Mouse (Mus musculus) urinary bladder, postnatal 36 days (tissue): ENCODE measurements at regions not wholly inside any gene's neighbourhood (a gene's known extent, or its start where the extent isn't known, plus 50 kb on each side); places are given as distances from the start of the nearest gene placed in this dataset.

Experiments used
- DNase-seq, 2 experiments: peaks; one replicate each; pipeline ENCODE4 v3.0.0; 2022; ENCODE audit warnings: low spot score in 2 of 2, mixed read lengths in 1 of 2

GRCm38 (mm10) chr15:72101730-72102129 lies 1732.6 kb upstream of the Gm6569 start:
- no peak for DNase-seq

DNA sequence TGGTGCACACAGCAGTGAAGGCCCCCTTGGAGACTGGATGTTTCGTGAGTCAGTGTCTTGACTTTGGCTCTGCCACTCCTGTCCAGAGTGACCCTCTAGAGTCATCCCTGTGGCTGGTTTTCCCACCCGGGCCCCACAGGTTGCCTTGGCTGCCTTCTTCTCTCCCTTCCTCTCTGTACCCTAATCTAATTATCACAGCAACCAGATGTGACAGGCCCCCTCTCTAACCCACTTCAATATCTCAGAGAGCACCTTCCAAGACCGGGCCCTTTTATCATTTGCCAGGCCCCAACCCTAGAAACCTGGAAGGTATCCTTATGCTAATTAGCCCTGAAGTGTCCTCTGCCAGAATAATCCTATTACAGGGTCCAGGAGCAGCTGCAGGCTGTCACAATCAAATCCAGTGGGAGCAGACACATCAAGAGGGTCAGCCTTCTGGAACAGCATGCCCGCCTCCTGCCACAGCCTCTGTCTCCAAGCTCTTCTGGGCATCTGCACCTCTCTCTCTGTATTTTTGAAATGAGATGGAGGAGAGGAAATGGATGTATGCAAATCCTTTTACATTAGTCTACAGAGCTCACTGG lies 1728.4 kb upstream of the Gm6569 start:
- no peak for DNase-seq

DNA sequence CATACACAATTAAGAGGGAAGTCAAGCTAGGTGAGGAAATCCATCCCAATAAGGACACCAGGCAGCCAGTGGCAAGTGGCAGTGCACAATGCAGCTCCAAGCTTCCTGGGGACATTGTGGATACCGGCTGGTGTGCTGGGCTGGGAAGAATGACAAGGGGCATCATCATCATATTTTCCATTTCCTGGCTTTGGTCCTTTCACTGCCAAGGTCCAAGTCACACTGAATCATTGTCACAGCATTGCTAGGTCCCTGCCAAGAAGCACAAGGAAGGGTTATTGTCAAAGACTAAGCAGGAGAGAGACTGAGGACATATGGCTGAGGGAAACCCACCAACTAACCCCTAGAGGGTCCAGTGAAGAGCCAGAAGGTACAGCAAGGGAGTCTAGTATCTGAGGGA lies 1723.8 kb upstream of the Gm6569 start:
- no peak for DNase-seq

DNA sequence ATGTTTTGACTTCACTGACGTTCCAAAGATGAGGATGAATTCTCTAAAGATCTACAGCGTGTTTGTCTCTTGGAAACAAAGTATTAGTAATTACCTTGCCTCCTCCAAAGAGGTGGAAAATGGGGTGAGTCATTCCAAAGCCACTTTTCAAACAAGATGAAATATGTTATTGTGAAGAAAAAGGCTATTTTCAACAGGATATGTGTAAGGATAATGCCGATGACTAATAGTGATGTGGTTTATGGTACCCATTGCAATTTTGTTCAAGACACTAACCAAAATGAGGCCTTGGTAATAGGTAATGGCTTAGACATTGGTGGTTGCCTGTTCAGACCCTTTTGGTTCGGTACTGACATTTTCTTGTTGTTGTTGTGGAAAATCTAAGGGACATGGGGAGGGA lies 1717.6 kb upstream of the Gm6569 start:
- DNase-seq = no peak

DNA sequence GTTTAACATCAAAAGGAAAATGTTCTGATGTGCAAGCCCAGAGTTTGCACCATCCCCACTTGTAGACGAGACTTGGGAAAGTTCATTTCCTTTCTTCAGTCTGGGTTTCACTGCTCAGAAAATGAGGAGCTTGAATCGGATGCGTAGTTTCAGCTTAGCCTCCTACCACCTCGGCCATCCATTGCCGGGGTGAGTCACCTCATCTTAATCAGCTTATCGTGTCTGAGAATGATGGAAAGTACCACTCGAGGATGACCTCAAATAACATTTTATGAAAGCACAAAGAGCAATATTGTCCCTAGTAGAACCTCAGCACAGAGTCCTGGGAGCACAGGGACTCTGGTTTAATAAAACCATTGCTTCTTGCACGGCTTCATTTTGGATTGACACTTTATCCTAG lies 1700.1 kb upstream of the Gm6569 start:
- no peak for DNase-seq

DNA sequence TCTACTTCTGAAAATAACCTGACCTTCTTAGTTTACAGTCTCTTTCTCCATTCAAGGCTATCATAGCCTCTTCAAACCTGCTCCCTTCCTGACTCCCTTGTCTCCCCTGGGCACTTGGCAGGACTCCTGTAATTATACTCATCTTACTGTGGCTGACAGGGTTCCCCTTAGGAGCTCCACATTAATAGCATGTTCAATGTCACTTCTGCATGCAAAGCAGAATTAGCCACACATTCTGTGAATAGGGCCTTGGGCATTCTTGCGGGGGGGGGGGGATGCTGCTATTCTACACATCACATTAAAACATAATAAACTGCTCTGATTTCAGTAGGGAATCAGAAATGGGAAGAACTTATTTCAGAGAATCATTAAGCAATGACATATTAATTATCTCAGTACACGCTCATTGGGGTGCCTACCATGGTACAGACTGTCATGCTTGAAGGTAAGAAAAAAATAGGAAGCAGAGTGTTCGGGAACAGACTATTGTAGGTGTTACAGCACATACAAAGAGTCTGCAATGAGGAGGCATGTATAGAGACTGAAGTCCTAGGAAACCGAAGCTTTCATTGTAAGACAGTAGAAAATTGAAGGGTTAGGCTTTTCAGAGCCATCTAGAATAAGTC lies 1698.3 kb upstream of the Gm6569 start:
- no peak for DNase-seq

DNA sequence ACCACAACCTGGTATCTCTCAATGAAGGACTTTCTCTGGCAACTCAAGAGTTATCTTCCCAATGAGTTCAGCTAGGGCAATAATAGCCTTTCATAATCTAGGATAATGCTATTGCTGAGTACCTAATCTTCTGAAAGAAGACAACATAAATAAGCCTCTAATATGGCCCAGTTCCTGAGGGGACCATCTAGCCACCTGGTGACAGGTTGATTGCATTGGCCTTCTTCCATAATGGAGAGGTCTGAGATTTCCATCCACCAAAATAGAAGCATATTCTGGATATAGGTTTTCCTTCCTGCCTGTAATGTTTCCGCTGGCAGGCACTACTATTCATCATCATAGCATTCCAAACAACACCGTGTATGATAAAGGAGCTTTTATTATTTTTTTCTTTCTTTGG lies 1694.2 kb upstream of the Gm6569 start:
- no peak for DNase-seq

- DNase-seq = no peak
These were observed 1683.8 kb upstream of the Gm6569 start for GRCm38 (mm10) chr15:72150581-72150980.

- DNase-seq = no peak
These were observed 1675.9 kb upstream of the Gm6569 start for GRCm38 (mm10) chr15:72158505-72158904.

DNA sequence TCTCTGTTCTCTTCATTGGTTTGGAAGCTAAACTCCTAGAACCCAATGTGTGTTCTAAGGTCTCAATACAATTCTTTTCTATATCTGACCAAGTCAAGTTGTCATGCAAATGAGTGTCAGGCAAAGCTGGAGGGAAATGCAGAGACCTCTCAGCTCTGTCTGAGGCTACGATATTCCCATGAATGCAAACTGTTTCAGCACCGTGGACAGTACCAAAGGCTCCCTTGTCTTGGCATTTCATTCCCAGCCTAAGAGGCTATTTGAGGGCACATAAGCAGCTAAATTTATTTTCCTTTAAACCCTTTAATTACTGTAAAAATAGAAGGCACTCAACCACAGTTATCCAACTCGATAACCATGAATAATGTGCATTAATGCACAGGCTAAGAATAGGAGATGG lies 1633.5 kb upstream of the Gm6569 start:
- DNase-seq = no peak

GRCm38 (mm10) chr15:72201791-72202190 lies 1632.6 kb upstream of the Gm6569 start:
- no peak for DNase-seq

DNA sequence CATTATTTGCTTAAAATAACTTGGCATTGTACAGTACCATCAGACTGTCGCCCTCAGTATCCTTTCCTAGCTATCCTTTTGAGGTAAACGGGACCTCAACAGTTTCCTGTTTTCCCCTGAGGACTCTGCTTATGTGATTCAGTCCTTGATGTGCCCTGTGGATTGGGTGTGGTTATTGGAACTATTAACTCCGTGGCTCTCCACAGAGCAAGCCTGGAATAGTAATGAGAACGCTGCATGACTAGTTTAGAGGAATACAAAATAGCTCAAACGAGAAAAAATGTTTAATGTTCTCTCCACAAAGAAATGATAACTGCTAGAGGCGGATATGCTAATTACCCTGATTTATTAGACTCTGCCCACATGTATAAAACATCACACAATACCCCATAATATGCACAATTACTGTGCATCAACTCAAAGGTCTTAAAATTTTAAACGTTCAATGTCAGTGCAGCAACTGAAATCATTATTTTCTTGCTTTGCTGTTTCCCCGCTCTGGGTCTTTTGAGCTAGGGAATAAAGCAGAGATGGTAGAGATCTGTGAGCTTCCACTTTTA lies 1629.0 kb upstream of the Gm6569 start:
- DNase-seq = no peak

- peak; percentile 15 to 26 for DNase-seq
These were observed 1628.4 kb upstream of the Gm6569 start for GRCm38 (mm10) chr15:72205950-72206349.

DNA sequence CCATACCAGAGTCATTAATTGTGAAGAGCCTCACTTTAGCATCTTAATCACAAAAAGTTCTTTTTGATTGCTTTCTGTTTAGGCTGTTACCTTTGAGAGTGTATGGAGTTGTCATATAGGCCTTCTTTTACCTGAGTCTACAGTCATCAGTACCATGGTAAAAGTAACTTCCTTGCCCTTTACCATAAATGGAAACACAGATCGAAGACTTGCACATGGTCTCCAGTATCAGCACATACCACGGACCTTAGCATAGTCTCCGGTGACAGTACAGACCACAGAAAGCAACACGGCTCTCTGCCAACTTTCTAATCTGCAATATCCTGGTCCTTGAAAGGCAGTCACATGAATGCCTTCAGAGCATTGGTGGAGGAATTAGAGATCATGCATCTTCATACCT lies 1626.8 kb upstream of the Gm6569 start:
- DNase-seq = no peak

- no peak for DNase-seq
These were observed 1626.3 kb upstream of the Gm6569 start for GRCm38 (mm10) chr15:72208076-72208475.

DNA sequence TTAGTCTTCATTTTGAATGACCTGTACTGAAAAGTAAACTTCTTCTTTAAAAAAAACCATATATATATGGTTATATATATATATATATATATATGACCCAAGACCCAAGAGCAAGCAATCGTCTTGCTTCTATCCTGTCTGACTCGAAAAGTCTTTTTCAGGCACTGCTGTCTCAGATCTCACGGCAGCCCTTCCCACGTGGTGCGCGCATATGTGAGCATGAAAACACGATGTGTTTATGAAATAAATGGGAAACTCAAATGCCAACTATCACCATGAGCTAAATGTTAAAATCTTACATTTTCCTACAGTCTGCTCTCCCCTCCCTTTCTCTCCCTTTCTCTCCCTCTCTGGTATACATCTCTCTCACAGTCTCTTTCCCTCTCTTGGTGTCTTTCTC lies 1625.4 kb upstream of the Gm6569 start:
- no peak for DNase-seq

- DNase-seq = no peak
These were observed 1616.6 kb upstream of the Gm6569 start for GRCm38 (mm10) chr15:72217731-72218130.

DNA sequence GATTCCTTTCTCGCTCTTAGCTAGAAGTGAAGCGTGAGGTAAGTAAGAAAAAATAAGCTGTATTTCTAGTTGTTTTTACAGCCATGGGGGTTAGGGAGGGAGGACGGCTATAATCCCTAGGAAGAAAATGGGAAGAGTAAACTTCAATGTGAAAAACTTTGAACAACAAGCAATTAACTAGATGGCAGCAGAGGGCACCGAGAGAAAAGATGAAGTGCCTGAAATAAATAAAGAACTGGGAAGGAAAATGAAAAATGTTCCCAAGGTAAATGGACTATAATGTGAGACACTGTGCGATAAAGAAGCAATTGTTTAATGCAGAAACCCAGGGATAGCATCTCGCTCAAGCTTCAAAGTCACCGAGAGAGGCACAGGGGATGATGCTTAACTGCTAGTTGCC lies 1614.4 kb upstream of the Gm6569 start:
- no peak for DNase-seq

DNA sequence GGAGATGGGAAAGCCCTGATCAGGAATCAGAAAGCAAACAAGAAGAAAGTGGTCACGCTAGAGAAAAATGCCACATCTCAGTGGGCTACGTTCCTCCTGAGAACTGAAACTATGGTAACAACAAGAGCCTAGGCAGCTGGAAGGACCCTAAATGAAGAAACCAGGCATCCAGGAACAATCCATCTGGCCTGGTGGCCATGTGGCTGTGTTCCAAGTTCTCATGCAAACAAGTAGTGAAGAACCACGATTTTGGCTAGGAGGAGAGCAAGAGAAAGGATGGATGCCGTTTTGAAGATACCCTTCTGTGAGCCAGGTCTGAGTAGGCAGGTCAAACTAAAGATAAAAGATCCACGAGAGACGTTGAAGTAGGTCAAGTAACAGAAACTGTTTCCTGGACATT lies 1613.6 kb upstream of the Gm6569 start:
- DNase-seq = no peak

DNA sequence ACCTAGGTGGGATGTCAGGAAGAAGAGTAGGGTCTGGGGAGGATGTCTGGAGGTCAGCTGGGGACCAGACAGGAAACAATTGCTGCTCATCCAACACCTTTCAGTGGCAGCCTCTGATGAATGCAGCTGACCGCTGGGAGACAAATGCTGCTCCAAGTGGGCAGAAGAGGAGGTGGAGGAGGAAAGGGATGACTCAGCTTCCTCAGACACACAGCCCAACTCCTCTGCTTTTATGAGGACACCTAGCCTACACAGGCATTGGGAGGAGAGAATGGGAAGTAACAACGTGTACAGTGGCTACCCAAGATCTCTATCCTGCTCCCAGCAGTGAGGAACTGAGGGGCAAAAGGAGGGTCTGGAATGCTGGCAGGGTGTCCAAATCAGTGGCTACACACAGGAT lies 1602.0 kb upstream of the Gm6569 start:
- no peak for DNase-seq

DNA sequence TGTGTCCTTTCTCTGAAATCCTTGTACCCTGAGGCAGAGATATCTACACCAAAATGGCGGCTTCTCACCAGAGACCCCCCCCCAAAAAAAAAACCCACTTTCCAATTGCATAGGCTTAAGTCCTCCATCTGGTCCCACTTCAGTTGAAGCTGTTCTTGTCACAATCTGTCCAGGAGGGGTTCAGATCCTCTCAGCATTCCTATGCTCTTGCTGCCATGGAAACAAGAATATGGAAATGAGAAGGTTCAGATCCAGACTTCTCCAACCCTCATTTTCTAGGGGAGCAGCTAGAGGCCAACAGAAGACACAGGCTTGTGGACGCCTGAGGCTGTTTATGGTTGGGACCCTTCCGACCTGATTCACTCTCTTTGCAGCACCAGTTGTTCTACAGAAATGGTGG lies 1569.7 kb upstream of the Gm6569 start:
- DNase-seq = no peak

DNA sequence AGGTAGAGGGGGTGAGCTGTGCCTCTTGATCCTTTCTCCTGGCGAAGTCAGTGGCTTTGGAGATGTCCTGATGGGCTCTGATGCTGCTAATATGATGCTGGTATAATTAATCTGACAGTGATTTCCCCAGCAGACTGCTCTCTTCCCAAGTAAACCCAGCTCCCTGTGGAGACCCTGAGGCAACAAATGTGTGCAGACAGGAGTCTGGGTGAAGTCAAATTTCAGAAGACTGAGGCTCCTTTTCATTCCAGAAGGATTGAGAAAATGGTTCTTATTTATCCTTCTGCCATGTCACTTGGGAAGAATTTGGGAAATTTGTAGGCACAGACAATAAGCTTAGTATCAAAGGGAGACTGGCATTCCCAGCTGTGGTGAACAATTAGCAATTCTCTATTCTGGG lies 1550.5 kb upstream of the Gm6569 start:
- DNase-seq = no peak

DNA sequence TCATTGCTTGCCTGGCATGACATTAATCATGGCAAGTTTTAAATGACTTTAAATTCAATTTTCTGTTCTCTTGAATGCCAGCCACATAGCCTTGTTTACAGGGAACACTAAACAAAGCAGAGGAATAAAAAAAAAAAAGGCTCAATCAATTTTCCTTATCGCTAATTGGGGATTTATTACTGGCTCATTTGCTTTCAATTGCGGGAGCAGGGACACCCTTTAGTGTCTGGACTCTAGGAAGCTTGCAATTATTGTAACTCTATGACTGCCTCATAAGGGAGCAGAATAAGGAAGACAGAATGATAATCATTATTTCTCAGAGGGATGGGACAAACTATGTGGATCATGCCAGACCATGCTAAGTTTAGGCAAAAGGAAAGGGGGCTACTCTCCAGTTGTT lies 1537.7 kb upstream of the Gm6569 start:
- DNase-seq = no peak

DNA sequence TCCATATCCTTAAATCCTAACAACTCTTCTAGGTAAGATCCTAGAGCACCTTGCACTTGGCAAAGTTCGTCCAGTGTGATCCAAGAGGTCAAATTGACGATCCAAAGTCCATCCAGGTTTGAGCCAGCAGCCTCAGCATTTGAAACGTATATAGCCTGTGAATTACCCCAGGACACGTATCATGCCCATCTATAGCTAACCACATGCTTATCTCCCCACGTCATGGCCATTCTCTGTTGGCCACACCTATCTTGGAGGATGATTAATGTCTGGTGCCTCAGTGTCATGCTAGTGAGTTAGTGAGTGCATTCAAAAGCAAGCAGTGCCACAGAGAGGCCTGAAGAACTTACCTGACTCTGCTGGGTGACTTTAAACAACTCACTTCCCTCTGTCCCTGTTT lies 1521.9 kb upstream of the Gm6569 start:
- DNase-seq = no peak
